Mouse (Mus musculus): ENCODE measurements around the gene Npl. TPM values are rescaled to one million over a fixed set of nuclear protein-coding genes. Genes with fewer than 3 reads are reported as not detected.

Gene Npl
- total and polyA plus RNA-seq, 2 experiments, result 0.40 to 2.5 TPM

- DNase-seq (ENCODE audit: extremely low read depth, low read depth, low spot score), result no peak
- Histone ChIP-seq H3K27ac (replicated peaks; ENCODE audit: insufficient read depth, low read depth, low read length) (no peak overlapping the region), H3K9ac (ENCODE audit: low read depth, low read length) (no peak overlapping the region), H3K36me3 (ENCODE audit: control insufficient read depth, insufficient read depth, low read length) (no peaks in the 10 kb centered on the region), H3K4me3 (ENCODE audit: insufficient read depth, low read depth, low read length) (no peak overlapping the region), H3K27me3 (ENCODE audit: control insufficient read depth, insufficient read depth, low read length) (no peaks in the 10 kb centered on the region), H3K4me1 (ENCODE audit: control insufficient read depth, insufficient read depth, low read length) (no peaks in the 10 kb centered on the region), H3K79me2 (ENCODE audit: control insufficient read depth, insufficient read depth, low read length) (no peaks in the 10 kb centered on the region)
- 86% methylated on average over 8 of the region's 8 CpGs for WGBS
- no peak for TF ChIP-seq CTCF (IDR thresholded peaks at IDR 0.05; ENCODE audit: low read depth, low read length)
- no peak for TF ChIP-seq POLR2A (IDR thresholded peaks at IDR 0.05; ENCODE audit: extremely low read depth, insufficient read depth, low read length)
Measured at GRCm38 (mm10) chr1:153565701-153566100, 15.9 kb upstream of the Npl start.

GRCm38 (mm10) chr1:153564701-153565100 lies 14.9 kb upstream of the Npl start:
- TF ChIP-seq POLR2A (IDR thresholded peaks at IDR 0.05; ENCODE audit: extremely low read depth, insufficient read depth, low read length) (no peak), CTCF (IDR thresholded peaks at IDR 0.05; ENCODE audit: low read depth, low read length) (no peak)
- Histone ChIP-seq H3K27ac (replicated peaks; ENCODE audit: insufficient read depth, low read depth, low read length) (no peak overlapping the region), H3K4me1 (ENCODE audit: control insufficient read depth, insufficient read depth, low read length) (no peaks in the 10 kb centered on the region; the same call in 1 of the 2 replicates), H3K4me3 (ENCODE audit: insufficient read depth, low read depth, low read length) (no peak overlapping the region), H3K9ac (ENCODE audit: low read depth, low read length) (no peak overlapping the region), H3K27me3 (ENCODE audit: control insufficient read depth, insufficient read depth, low read length) (no peaks in the 10 kb centered on the region), H3K36me3 (ENCODE audit: control insufficient read depth, insufficient read depth, low read length) (no peaks in the 10 kb centered on the region), H3K79me2 (ENCODE audit: control insufficient read depth, insufficient read depth, low read length) (no peaks in the 10 kb centered on the region)
- DNase-seq (ENCODE audit: extremely low read depth, low read depth, low spot score), result no peak
- WGBS, result 88% methylated on average over 7 of the region's 7 CpGs

GRCm38 (mm10) chr1:153563675-153564074 lies 13.8 kb upstream of the Npl start:
- H3K36me3 ChIP-seq (ENCODE audit: control insufficient read depth, insufficient read depth, low read length), result no peaks in the 10 kb centered on the region
- peak; percentile 4 for DNase-seq (ENCODE audit: extremely low read depth, low read depth, low spot score)
- no peaks in the 10 kb centered on the region for H3K27me3 ChIP-seq (ENCODE audit: control insufficient read depth, insufficient read depth, low read length)
- no peaks in the 10 kb centered on the region; the same call in 1 of the 2 replicates for H3K4me1 ChIP-seq (ENCODE audit: control insufficient read depth, insufficient read depth, low read length)
- H3K4me3 ChIP-seq (ENCODE audit: insufficient read depth, low read depth, low read length), result no peak overlapping the region
- H3K79me2 ChIP-seq (ENCODE audit: control insufficient read depth, insufficient read depth, low read length), result no peaks in the 10 kb centered on the region
- 53% methylated on average over 2 of the region's 2 CpGs for WGBS
- TF ChIP-seq CTCF (IDR thresholded peaks at IDR 0.05; ENCODE audit: low read depth, low read length) (peak; percentile 21; the same call in 1 of the 2 replicates), POLR2A (IDR thresholded peaks at IDR 0.05; ENCODE audit: extremely low read depth, insufficient read depth, low read length) (no peak)
- no peak overlapping the region for H3K27ac ChIP-seq (replicated peaks; ENCODE audit: insufficient read depth, low read depth, low read length)
- H3K9ac ChIP-seq (ENCODE audit: low read depth, low read length), result no peak overlapping the region

- no peak for DNase-seq (ENCODE audit: extremely low read depth, low read depth, low spot score)
- no peak overlapping the region for H3K9ac ChIP-seq (ENCODE audit: low read depth, low read length)
- WGBS, result 92% methylated on average over 6 of the region's 6 CpGs
Measured at GRCm38 (mm10) chr1:153560805-153561204, 11.0 kb upstream of the Npl start.

GRCm38 (mm10) chr1:153559701-153560100 lies 9.9 kb upstream of the Npl start:
- Histone ChIP-seq H3K36me3 (ENCODE audit: control insufficient read depth, insufficient read depth, low read length) (no peaks in the 10 kb centered on the region), H3K4me1 (ENCODE audit: control insufficient read depth, insufficient read depth, low read length) (no peaks in the 10 kb centered on the region; the same call in 1 of the 2 replicates), H3K4me3 (ENCODE audit: insufficient read depth, low read depth, low read length) (no peak overlapping the region), H3K27me3 (ENCODE audit: control insufficient read depth, insufficient read depth, low read length) (no peaks in the 10 kb centered on the region), H3K9ac (ENCODE audit: low read depth, low read length) (0 out of 2 replicates have a peak overlapping the region, but pooled peaks have one; percentile 21), H3K27ac (replicated peaks; ENCODE audit: insufficient read depth, low read depth, low read length) (no peak overlapping the region), H3K79me2 (ENCODE audit: control insufficient read depth, insufficient read depth, low read length) (no peaks in the 10 kb centered on the region)
- 20% methylated on average over 7 of the region's 7 CpGs for WGBS
- DNase-seq (ENCODE audit: extremely low read depth, low read depth, low spot score), result peak; percentile 68
- TF ChIP-seq CTCF (IDR thresholded peaks at IDR 0.05; ENCODE audit: low read depth, low read length), result no peak
- TF ChIP-seq POLR2A (IDR thresholded peaks at IDR 0.05; ENCODE audit: extremely low read depth, insufficient read depth, low read length), result no peak

More at GRCm38 (mm10) chr1:153560805-153561204, 11.0 kb upstream of the Npl start:
- Histone ChIP-seq H3K27me3 (ENCODE audit: control insufficient read depth, insufficient read depth, low read length) (no peaks in the 10 kb centered on the region), H3K4me1 (ENCODE audit: control insufficient read depth, insufficient read depth, low read length) (no peaks in the 10 kb centered on the region; the same call in 1 of the 2 replicates), H3K79me2 (ENCODE audit: control insufficient read depth, insufficient read depth, low read length) (no peaks in the 10 kb centered on the region), H3K36me3 (ENCODE audit: control insufficient read depth, insufficient read depth, low read length) (no peaks in the 10 kb centered on the region), H3K27ac (replicated peaks; ENCODE audit: insufficient read depth, low read depth, low read length) (no peak overlapping the region), H3K4me3 (ENCODE audit: insufficient read depth, low read depth, low read length) (no peak overlapping the region)
- TF ChIP-seq CTCF (IDR thresholded peaks at IDR 0.05; ENCODE audit: low read depth, low read length), result no peak
- TF ChIP-seq POLR2A (IDR thresholded peaks at IDR 0.05; ENCODE audit: extremely low read depth, insufficient read depth, low read length), result no peak

GRCm38 (mm10) chr1:153559126-153559647 lies 9.3 kb upstream of the Npl start:
- peak; percentile 91 for TF ChIP-seq CTCF (IDR thresholded peaks at IDR 0.05; ENCODE audit: low read depth, low read length)
- no peak for TF ChIP-seq POLR2A (IDR thresholded peaks at IDR 0.05; ENCODE audit: extremely low read depth, insufficient read depth, low read length)
- Histone ChIP-seq H3K4me3 (ENCODE audit: insufficient read depth, low read depth, low read length) (no peak overlapping the region), H3K4me1 (ENCODE audit: control insufficient read depth, insufficient read depth, low read length) (no peaks in the 10 kb centered on the region; the same call in 1 of the 2 replicates), H3K27me3 (ENCODE audit: control insufficient read depth, insufficient read depth, low read length) (no peaks in the 10 kb centered on the region), H3K9ac (ENCODE audit: low read depth, low read length) (no peak overlapping the region), H3K27ac (replicated peaks; ENCODE audit: insufficient read depth, low read depth, low read length) (no peak overlapping the region), H3K36me3 (ENCODE audit: control insufficient read depth, insufficient read depth, low read length) (no peaks in the 10 kb centered on the region), H3K79me2 (ENCODE audit: control insufficient read depth, insufficient read depth, low read length) (no peaks in the 10 kb centered on the region)
- peak; percentile 59 for DNase-seq (ENCODE audit: extremely low read depth, low read depth, low spot score)
- WGBS, result 22% methylated on average over 9 of the region's 9 CpGs

Measured in liver, adult 2 months (tissue).